Mouse (Mus musculus): ENCODE measurements around the gene Fgf22. TPM values are rescaled to one million over a fixed set of nuclear protein-coding genes. Genes with fewer than 3 reads are reported as not detected.

Fgf22 gene
- not detected for total RNA-seq (2023)

GRCm38 (mm10) chr10:79754856-79755516 is at the start of gene Fgf22:
TSS of gene Fgf22 (plus strand) at chr10:79755076.

GRCm38 (mm10) chr10:79716254-79716987 is 38.5 kb upstream of the Fgf22 start, which contains the start of gene Hcn2:
TSS of gene Hcn2 (plus strand) at chr10:79716634.

DNA sequence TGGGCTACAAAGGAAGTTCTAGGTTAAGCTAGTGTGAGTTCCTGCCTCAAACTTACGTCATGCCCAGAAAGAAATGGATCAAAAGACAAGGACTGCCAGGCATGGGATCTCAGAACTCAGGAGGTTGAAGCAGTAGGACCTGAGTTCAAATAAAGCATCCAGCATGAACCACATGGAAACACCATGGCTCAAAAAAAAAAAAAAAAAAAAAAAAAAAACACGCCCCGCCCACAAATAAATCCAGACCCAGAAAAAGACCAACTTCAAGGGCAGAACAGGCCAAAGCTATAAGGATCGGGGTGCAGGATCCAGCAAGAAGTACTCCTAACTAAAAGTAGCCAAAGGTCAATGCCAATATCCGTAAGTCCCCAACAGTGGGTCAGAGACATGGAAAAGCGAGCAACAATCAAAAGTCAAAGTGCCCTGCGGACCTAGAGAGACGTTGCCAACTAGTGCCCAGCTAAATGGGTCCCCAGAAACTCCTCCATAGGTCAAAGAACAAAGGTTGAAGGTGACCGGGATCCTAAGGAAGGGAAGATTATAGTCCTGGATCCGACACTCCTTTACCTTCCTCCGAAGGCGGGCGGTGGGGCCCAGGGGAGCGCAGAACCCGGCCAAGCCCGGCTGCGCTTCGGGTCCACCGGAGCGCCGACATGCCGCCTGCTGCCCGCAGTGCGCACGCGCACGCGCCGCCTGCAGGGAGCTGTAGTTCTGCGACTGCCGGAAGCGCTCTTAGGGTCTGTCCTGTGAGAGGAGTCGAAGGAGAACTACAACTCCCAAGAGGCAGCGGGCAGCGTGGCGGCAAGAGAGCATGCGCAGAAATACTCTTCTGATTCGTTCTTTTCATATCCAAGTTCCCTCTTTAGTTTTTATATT is 8.7 kb upstream of the Fgf22 start, which contains the start of gene Polrmt:
TSS of gene Polrmt (minus strand) at position 684 of the 876 bp plus-strand sequence.

DNA sequence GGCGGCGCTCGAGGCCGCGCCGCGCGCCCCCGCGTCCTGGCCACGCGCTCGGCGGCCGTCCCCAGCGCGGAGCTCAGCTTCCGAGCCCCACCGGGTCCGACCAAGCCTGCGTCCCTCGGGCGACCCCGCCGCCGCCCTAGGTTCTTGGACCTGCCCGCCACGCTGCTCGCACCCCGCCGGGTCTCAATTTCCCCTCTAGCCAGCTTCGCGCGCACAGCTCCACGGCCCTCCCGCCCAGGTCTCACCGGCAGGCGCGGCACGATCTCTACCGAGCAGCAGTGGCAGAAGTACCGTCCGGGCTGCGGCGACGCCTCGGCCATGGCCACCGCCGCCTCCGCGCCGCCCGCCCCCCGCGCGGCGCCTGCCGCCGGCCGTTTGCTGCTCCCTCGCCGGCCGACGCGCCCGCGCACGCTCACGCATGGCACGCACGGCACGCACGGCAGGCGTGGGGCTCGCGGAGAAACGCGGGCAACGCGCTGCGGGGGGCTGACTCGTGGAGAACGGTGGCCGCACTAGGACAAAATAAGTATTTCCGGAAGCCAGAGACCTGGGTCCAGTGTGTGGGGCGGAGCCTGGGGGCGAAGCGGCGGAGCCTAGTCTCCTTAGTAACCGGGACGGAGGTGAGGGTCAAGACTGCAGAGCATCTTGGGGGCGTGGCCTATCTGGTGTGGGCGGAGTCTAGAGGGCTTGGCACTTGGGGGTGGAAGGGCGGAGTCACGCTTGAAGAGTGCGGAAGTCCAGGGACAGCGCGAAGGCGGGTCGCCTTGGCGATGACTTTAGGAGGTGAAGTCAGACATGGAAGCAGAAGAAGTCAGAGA is 11.8 kb downstream of the Fgf22 start, which contains the start of gene Rnf126:
TSS of gene Rnf126 (minus strand) at position 445 of the 818 bp plus-strand sequence.

DNA sequence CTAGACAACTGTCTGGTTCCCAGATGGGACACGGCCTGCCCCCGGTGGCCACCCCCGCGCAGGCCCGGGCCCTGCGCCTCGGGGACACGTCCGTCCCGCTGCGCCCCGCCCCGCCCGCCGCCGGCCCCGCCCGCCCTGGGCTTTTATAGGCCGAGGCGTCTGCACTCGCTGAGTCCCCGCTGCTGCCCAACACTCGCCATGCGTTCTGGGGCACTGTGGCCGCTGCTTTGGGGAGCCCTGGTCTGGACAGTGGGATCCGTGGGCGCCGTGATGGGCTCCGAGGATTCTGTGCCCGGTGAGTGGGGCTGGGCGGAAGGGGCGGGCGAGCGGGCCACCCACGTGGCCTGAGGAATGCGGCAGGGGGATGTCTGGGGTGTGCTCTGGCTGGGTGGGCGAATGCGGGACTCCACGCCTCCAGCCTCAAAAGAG is 22.2 kb downstream of the Fgf22 start, which contains the start of gene Fstl3:
TSS of gene Fstl3 (plus strand) at position 170 of the 429 bp plus-strand sequence.

GRCm38 (mm10) chr10:79790861-79791260 is 36.0 kb downstream of the Fgf22 start, which contains the start of gene Prss57:
TSS of gene Prss57 (minus strand) at chr10:79790961.

DNA sequence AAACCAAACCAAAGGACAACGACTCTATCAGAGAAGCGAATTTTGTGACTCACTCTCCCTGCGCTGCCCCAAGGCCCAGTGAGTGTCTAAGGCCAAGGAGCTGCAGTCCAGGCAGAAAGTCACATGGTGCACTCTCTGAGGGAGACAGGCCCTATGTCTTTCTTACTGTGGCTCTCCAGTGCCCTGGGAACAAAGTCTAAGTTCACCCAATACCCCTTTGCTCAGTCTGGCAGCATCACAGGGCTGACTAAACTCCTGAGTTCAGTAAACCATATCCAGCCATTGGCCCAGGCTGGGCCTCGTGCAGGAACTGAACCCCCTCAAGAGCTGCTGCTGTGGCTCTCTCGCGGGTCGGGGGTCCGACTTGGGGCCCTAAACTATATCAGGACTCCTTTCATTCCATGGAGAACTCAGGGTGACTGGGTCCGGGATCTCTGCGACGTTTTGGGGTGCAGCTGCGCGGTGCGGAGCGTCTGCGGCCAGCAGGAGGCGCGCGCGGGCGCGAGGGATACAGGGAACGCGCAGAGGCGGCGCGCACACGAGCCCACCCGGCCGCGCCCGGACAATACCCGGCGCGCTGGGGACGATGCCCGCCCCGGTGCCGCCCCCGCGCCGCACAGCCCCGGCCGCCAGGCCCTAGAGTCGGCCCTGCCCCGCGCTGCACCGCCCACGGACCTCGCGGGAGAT is 38.3 kb downstream of the Fgf22 start, which contains the start of gene Palm:
TSS of gene Palm (plus strand) at position 522 of the 687 bp plus-strand sequence.

Other genes with a start within 250 kb of the Fgf22 start
- 10 to 100 TPM; 11.0 to 14.6 TPM for gene Plpp2, start 221.3 kb upstream of the Fgf22 start, total RNA-seq (2023)
- gene Mier2, start 199.9 kb upstream of the Fgf22 start, total RNA-seq (2023) = 10 to 100 TPM; 22.1 to 22.8 TPM
- gene Theg, start 167.7 kb upstream of the Fgf22 start, total RNA-seq (2023) = not detected
- gene C2cd4c, start 141.1 kb upstream of the Fgf22 start, total RNA-seq (2023) = not detected
- gene Shc2, start 117.2 kb upstream of the Fgf22 start, total RNA-seq (2023) = not detected
- gene Odf3l2, start 109.3 kb upstream of the Fgf22 start, total RNA-seq (2023) = not detected
- gene Madcam1, start 90.5 kb upstream of the Fgf22 start, total RNA-seq (2023) = not detected
- gene Tpgs1, start 85.7 kb upstream of the Fgf22 start, total RNA-seq (2023) = 10 to 100 TPM; 29.6 to 35.8 TPM
- gene Cdc34, start 72.9 kb upstream of the Fgf22 start, total RNA-seq (2023) = 10 to 100 TPM; 64.7 to 68.6 TPM
- gene Gzmm, start 66.1 kb upstream of the Fgf22 start, total RNA-seq (2023) = 1 to 10 TPM; 2.3 to 2.7 TPM
- gene Bsg, start 50.6 kb upstream of the Fgf22 start, total RNA-seq (2023) = 100 to 1,000 TPM; 153 to 156 TPM
- gene Hcn2, start 38.4 kb upstream of the Fgf22 start, total RNA-seq (2023) = under 1 TPM in 1 of 2 experiments, not detected in 1; 0.16 TPM
- gene Polrmt, start 8.5 kb upstream of the Fgf22 start, total RNA-seq (2023) = 10 to 100 TPM; 29.0 to 32.2 TPM
- 10 to 100 TPM; 42.3 to 43.1 TPM for gene Rnf126, start 11.9 kb downstream of the Fgf22 start, total RNA-seq (2023)
- gene Fstl3, start 22.2 kb downstream of the Fgf22 start, total RNA-seq (2023) = 1 to 10 TPM; 1.2 to 2.2 TPM
- not detected for gene Prss57, start 35.9 kb downstream of the Fgf22 start, total RNA-seq (2023)
- 10 to 100 TPM; 70.2 to 73.6 TPM for gene Palm, start 38.5 kb downstream of the Fgf22 start, total RNA-seq (2023)
- gene Misp, start 65.9 kb downstream of the Fgf22 start, total RNA-seq (2023) = under 1 TPM in 1 of 2 experiments, not detected in 1; 0.49 TPM
- 100 to 1,000 TPM; 308 to 311 TPM for gene Ptbp1, start 99.4 kb downstream of the Fgf22 start, total RNA-seq (2023)
- gene Prtn3, start 119.4 kb downstream of the Fgf22 start, total RNA-seq (2023) = 10 to 100 TPM in 1 of 2 experiments, 1 to 10 TPM in 1; 4.9 to 13.3 TPM
- gene Plppr3, start 119.6 kb downstream of the Fgf22 start, total RNA-seq (2023) = 1 to 10 TPM; 1.5 to 5.6 TPM
- gene Elane, start 131.2 kb downstream of the Fgf22 start, total RNA-seq (2023) = 1 to 10 TPM; 1.4 to 1.7 TPM
- gene Cfd, start 135.8 kb downstream of the Fgf22 start, total RNA-seq (2023) = not detected
- gene Med16, start 153.8 kb downstream of the Fgf22 start, total RNA-seq (2023) = 10 to 100 TPM; 33.8 to 45.6 TPM
- not detected for gene Gm26602, start 155.8 kb downstream of the Fgf22 start, total RNA-seq (2023)
- gene Kiss1r, start 161.9 kb downstream of the Fgf22 start, total RNA-seq (2023) = 1 to 10 TPM; 1.1 to 1.5 TPM
- 100 to 1,000 TPM; 103 to 108 TPM for gene R3hdm4, start 166.1 kb downstream of the Fgf22 start, total RNA-seq (2023)
- 10 to 100 TPM; 72.0 to 93.0 TPM for gene Arid3a, start 172.0 kb downstream of the Fgf22 start, total RNA-seq (2023)
- gene Wdr18, start 205.1 kb downstream of the Fgf22 start, total RNA-seq (2023) = 10 to 100 TPM; 14.9 to 15.3 TPM
- gene Grin3b, start 215.6 kb downstream of the Fgf22 start, total RNA-seq (2023) = not detected
- 100 to 1,000 TPM; 159 to 170 TPM for gene Tmem259, start 229.3 kb downstream of the Fgf22 start, total RNA-seq (2023)
- gene Cnn2, start 233.5 kb downstream of the Fgf22 start, total RNA-seq (2023) = 100 to 1,000 TPM; 264 to 285 TPM
- gene Abca7, start 241.4 kb downstream of the Fgf22 start, total RNA-seq (2023) = 100 to 1,000 TPM; 123 to 126 TPM